Mouse (Mus musculus) thymus, adult 2 months (tissue): Measurements from ENCODE around the gene Ndufa1.

ENCODE experiments used
- CTCF ChIP-seq: fragments of 200-500 bp; IDR thresholded peaks from 2 replicates; pipeline ENCODE4 v1.5.1; 2012; ENCODE audit warnings: mild to moderate bottlenecking, control low read depth, low read length, moderate library complexity, borderline replicate concordance; ENCODE audit not compliant: control insufficient read depth, poor library complexity, insufficient read depth; ENCODE audit errors: extremely low read depth
- POLR2A ChIP-seq: fragments of 200-500 bp; IDR thresholded peaks from 2 replicates; pipeline ENCODE4 v1.6.1; 2012; ENCODE audit warnings: mild to moderate bottlenecking, low read length, control low read depth, moderate library complexity; ENCODE audit not compliant: control insufficient read depth, poor library complexity, insufficient read depth; ENCODE audit errors: extremely low read depth

DNA sequence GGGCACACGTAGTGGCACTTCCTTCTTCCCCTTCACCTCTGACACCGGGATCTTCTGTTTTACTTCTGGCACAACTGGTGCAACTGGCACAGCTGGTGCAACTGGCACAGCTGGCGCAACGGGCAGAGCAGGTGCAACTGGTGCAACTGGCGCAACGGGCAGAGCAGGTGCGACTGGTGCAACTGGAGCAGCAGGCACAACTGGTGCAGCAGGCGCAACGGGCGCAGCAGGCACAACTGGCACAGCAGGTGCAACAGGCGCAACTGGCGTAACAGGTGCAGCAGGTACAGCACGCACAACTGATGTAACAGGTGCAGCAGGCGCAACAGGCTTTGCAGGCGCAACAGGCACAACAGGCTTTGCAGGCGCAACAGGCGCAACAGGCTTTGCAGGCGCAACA is 27.8 kb downstream of the Ndufa1 start:
- TF ChIP-seq POLR2A: no peak
- TF ChIP-seq CTCF: no peak
